Mouse (Mus musculus) forebrain, embryonic 12.5 days (tissue): ENCODE measurements around the gene Uso1. TPM values are rescaled to one million over a fixed set of nuclear protein-coding genes. Genes with fewer than 3 reads are reported as not detected.

ENCODE experiments used
- ATAC-seq: fragments of 200-750 bp; cut with Nextera tagmentation; 2 replicates; pipeline ENCODE4 v1.8.0; 2017; ENCODE audit warnings: moderate TSS enrichment; ENCODE audit not compliant: low FRiP score
- H3K27ac ChIP-seq: fragments of 300-500 bp; sonication (generic); 2 replicates; pipeline ENCODE4 v1.5.1; 2016; ENCODE audit warnings: mild to moderate bottlenecking
- H3K27me3 ChIP-seq: fragments of 300-500 bp; sonication (generic); 2 replicates; pipeline ENCODE4 v1.6.1; 2016; ENCODE audit warnings: mild to moderate bottlenecking
- H3K36me3 ChIP-seq: fragments of 300-500 bp; sonication (generic); replicated peaks from 2 replicates; pipeline ENCODE4 v1.6.1; 2016; ENCODE audit warnings: mild to moderate bottlenecking
- H3K4me1 ChIP-seq: fragments of 300-500 bp; sonication (generic); 2 replicates; pipeline ENCODE4 v1.6.1; 2016
- H3K4me2 ChIP-seq: fragments of 300-500 bp; sonication (generic); 2 replicates; pipeline ENCODE4 v1.6.1; 2016; ENCODE audit warnings: mild to moderate bottlenecking, moderate library complexity
- H3K4me3 ChIP-seq: fragments of 300-500 bp; sonication (generic); replicated peaks from 2 replicates; pipeline ENCODE4 v1.5.1; 2016; ENCODE audit warnings: mild to moderate bottlenecking
- H3K9ac ChIP-seq: fragments of 300-500 bp; sonication (generic); 2 replicates; pipeline ENCODE4 v1.6.1; 2016; ENCODE audit warnings: mild to moderate bottlenecking
- H3K9me3 ChIP-seq: fragments of 300-500 bp; sonication (generic); 2 replicates; pipeline ENCODE4 v1.6.1; 2016
- WGBS: fragments of 180-500 bp; shearing (Covaris S2); methylation state at CpG from one replicate; pipeline ENCODE4 v1.1.7; 2016; 5-methylcytosine and 5-hydroxymethylcytosine counted together
- polyA plus RNA-seq: library from polyadenylated mRNA; unstranded; fragments of >200 nt; fragmentation: Nextera tagmentation; extraction: Ambion mirVana; gene quantifications from 2 replicates; pipeline ENCODE4 v1.2.1, GENCODE M21; 2016

The Uso1 gene
- polyA plus RNA-seq, result 48.1 and 51.2 TPM in 2 replicates

DNA sequence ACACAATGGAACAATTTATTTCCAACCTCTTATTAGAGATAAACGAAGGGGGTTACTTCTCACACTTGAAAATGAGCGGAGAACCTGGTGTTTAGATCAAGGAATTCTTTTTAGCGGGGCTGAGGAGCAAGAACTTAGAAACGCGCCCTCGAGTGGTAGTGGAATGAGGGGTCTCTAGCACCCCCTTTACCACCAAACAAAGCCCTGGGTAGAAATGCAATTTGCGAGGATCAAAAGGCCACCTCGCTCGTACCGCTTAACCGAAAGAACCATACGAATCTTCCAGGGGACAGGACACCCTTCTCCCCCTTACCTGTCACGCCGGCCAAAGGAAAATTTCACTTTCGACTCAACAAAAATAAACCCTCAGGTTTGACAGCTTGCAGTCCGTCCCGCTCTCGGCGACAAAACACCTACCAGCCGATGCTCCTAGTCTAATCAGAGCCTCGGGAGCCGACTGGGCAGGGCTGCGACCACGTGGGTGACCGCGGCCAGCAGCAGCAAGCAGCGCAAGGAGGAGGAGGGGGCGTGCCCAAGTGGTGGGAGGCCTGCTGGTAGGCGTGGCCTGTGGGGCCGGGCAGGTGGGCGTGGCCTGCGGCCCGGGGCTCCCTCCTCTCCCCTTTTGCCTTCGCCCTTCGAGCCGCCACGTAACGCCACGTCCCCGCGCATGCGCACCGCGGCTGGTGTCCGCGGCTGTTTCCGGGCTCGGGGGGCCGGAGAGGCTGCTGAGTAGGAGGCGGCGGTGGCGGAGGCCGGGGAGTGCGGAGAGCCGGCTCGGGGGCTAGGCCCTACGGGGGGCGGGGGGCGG, at the start of gene Uso1:
TSS of gene Uso1 (plus strand) at position 700 of the 808 bp plus-strand sequence.
- H3K4me2 ChIP-seq, result peak within 1 kb of the TSS; percentile 68
- ATAC-seq, result peak; percentile 99

DNA sequence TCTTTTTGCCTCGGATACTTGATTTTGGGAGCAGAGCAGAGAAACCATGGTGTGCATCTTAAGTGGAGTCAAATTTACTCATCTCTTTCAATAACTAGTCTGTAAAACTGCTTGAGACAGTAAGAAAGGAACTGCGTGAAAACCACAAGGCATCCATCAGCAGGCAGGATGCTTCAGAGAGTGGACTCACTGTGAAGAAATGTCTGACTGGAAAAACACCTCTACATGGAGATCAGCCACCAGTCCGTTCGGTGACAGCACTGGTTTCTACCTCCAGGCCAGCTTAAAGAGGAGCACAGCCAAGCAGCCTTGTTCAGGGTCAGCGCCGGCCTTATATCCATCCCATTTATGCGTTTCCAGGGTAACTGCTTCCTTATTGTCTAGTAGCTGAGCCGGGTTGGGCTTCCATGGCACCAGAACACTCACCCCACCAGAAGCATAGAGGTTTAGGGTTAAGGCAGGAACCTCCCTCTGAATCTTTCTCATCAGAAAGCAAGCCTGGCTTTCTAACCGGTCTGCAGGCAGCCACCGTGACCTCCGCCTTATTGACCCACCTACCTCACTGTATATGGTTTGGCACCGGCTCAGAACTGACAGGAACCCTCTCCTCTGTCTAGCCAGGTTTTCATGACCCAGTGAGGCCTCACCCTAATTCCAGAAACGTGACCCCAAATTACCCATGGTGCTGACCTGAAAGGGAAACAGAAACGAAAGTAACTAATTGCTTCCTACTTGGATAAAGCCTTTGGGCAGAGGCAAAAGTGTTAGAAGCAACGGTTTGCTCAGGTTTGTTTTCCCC, 44.3 kb upstream of the Uso1 start:
- WGBS, result 47% methylated on average over 15 of the region's 15 CpGs
- Histone ChIP-seq H3K9me3 (no peaks in the 10 kb centered on the region), H3K27ac (no peak overlapping the region), H3K4me2 (no peak overlapping the region), H3K27me3 (no peaks in the 10 kb centered on the region), H3K9ac (0 out of 2 replicates have a peak overlapping the region, but pooled peaks have one; percentile 25), H3K36me3 (no peaks in the 10 kb centered on the region), H3K4me1 (peaks cover 10% of the 10 kb centered on the region), H3K4me3 (no peak overlapping the region)
- no peak for ATAC-seq

More for the DNA sequence above, at the start of gene Uso1:
- H3K4me1 ChIP-seq, result peaks cover 27% of the 10 kb centered on the region
- peak within 1 kb of the TSS; percentile 75 for H3K27ac ChIP-seq
- H3K9me3 ChIP-seq, result no peaks in the 10 kb centered on the region
- WGBS, result 3% methylated on average over 31 of the region's 59 CpGs
- H3K4me3 ChIP-seq, result peak within 1 kb of the TSS; percentile 88
- H3K9ac ChIP-seq, result peak within 1 kb of the TSS; percentile 89
- no peaks in the 10 kb centered on the region for H3K36me3 ChIP-seq
- H3K27me3 ChIP-seq, result no peaks in the 10 kb centered on the region

DNA sequence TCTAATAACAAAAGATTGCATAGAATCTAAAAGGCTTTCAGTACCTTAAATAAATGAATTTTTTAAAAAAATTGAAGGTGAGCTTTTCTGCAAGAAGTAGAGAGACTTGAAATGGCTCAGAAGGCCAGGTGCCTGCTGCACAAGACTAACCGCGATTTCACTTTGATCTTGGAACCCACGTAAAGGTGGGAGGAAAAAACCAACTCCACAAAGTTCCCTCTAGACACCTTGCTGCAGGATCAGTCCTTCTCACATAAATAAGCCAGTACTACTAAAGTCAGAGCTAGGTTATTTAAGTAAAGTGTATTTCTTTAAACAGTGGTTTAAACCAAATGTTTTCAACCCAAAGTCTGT, 43.7 kb upstream of the Uso1 start:
- ATAC-seq, result no peak
- Histone ChIP-seq H3K4me2 (no peak overlapping the region), H3K4me3 (no peak overlapping the region), H3K9ac (no peak overlapping the region), H3K9me3 (no peaks in the 10 kb centered on the region), H3K36me3 (no peaks in the 10 kb centered on the region), H3K4me1 (peaks cover 10% of the 10 kb centered on the region), H3K27ac (no peak overlapping the region), H3K27me3 (no peaks in the 10 kb centered on the region)
- 89% methylated on average over 3 of the region's 3 CpGs for WGBS

DNA sequence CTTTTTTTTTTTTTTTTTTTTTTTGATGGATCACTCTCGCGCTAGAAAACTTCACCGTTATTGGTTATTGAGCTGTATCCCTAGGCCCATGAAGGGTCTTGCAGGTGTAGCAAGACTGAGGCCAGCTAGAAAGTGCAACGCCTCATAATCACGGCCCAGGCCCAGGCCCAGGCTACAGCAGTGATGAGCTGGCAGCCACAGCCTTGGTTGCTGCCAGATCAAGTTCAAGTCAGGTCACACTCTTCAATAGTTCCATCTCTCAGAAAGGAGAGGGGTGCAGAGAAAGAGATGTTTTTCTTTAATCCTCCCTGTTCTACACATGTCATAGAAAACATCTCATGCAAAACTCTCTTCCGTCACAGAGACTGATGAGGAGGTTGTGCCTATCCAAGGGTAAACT, 41.0 kb upstream of the Uso1 start:
- WGBS, result 90% methylated on average over 6 of the region's 6 CpGs
- Histone ChIP-seq H3K4me2 (no peak overlapping the region), H3K4me1 (peaks cover 10% of the 10 kb centered on the region), H3K9ac (no peak overlapping the region), H3K36me3 (no peaks in the 10 kb centered on the region), H3K4me3 (no peak overlapping the region), H3K27me3 (no peaks in the 10 kb centered on the region), H3K27ac (no peak overlapping the region), H3K9me3 (no peaks in the 10 kb centered on the region)
- ATAC-seq, result no peak

DNA sequence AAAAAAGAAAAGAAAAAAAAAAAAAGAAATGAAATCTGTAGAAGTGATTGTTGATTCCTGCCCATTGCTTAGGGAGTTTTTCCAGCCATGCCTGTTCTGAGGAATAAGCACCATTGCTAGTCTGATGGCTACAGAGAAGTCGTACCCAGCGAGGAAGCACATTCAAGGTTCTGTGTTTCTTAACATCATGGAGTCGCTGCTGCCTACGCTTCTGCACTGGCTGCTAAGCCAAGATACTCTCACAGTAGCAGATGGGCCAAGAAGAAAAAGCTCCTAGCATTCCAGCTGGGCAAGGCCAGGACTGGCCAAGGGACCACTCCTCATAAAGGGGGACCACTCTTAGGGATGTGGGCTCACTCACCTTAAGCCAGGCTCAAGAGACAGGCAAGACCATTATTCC, 40.0 kb upstream of the Uso1 start:
- H3K36me3 ChIP-seq, result no peaks in the 10 kb centered on the region
- no peak overlapping the region for H3K4me3 ChIP-seq
- H3K4me2 ChIP-seq, result no peak overlapping the region
- peaks cover 10% of the 10 kb centered on the region for H3K4me1 ChIP-seq
- 85% methylated on average over 4 of the region's 4 CpGs for WGBS
- no peak for ATAC-seq
- no peaks in the 10 kb centered on the region for H3K27me3 ChIP-seq
- no peaks in the 10 kb centered on the region for H3K9me3 ChIP-seq
- no peak overlapping the region for H3K9ac ChIP-seq
- no peak overlapping the region for H3K27ac ChIP-seq

DNA sequence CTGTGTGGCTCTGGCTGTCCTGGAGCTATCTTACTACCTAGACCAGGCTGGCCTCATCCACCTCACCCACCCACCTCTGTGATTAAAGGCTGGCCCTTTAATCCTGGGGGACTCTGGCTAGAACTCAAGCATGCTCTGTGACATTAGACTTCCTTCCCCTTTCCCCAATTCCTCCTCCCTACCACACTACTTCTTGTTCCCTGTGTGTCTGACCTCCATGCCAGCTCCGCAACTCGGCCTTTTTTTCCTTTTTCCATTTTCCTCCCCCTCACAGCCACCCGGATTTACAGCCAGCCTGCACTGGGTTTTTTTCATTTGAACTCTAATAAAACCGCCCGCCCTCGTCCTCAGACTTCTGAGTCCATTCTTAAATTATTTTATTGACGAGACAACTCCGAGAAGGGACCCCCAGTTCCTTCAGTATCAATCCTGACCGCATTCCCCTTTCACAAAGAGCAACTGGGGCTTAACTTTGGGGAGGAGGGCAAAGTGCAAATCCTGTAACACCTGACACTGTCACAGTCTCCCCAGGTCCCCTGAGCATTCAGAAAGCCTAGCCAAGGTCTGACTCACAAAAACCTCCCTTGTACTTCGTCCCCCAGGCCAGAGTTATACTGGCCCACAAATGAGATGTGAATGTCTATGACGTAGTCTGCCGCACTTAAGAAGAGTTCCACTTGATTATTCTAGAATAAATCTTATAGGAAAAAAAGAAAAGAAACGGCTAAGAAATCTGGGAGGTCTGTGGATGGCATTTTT, 39.2 kb upstream of the Uso1 start:
- Histone ChIP-seq H3K27me3 (no peaks in the 10 kb centered on the region), H3K9me3 (no peaks in the 10 kb centered on the region), H3K27ac (no peak overlapping the region), H3K4me3 (no peak overlapping the region), H3K4me2 (no peak overlapping the region), H3K9ac (no peak overlapping the region), H3K36me3 (no peaks in the 10 kb centered on the region), H3K4me1 (peaks cover 2% of the 10 kb centered on the region)
- no peak for ATAC-seq
- 64% methylated on average over 13 of the region's 13 CpGs for WGBS

DNA sequence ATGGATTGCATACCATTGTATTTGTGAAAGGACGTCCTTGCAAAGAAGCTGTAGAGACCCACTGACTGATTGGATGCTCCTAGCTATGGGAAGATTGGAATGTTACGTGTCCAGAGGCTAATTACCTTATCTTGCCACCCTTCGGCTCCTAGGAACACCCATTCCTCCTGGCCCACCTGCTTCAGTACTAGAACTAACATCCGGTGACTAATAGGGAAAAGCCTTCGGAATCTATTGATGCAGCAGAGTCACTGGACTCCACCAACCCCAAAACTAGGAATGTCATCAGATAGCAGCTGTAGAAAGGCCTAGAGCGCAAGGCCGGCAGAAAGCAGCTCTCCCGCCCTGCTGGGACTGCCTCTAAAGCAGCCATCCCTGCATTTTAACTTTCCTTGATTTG, 36.1 kb upstream of the Uso1 start:
- H3K4me3 ChIP-seq, result no peak overlapping the region
- no peak overlapping the region for H3K27ac ChIP-seq
- no peak overlapping the region for H3K9ac ChIP-seq
- peaks cover 5% of the 10 kb centered on the region; the same call in 1 of the 2 replicates for H3K4me1 ChIP-seq
- 91% methylated on average over 8 of the region's 8 CpGs for WGBS
- H3K9me3 ChIP-seq, result no peaks in the 10 kb centered on the region
- H3K4me2 ChIP-seq, result no peak overlapping the region
- no peaks in the 10 kb centered on the region for H3K36me3 ChIP-seq
- ATAC-seq, result no peak
- H3K27me3 ChIP-seq, result no peaks in the 10 kb centered on the region

DNA sequence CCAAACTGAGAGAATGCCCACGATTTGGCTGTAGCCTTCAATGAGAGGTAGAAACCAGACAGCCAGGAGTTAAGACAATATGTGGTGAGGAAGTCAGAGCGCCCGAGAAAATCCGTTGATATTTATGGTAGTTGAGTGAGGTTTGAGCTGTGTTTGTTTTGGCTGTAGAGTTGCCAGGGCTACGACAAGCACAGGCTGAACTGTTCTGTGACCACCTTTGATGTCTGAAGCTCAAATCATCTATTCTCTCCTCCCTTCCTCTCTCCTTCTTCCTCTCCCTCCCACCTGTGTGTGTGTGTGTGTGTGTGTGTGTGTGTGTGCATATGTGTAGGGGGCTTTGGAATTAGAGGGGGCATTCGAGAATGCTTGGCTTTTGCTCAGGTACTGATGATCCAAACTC, 34.7 kb upstream of the Uso1 start:
- no peak overlapping the region for H3K4me3 ChIP-seq
- 82% methylated on average over 6 of the region's 6 CpGs for WGBS
- H3K36me3 ChIP-seq, result no peaks in the 10 kb centered on the region
- no peaks in the 10 kb centered on the region for H3K9me3 ChIP-seq
- H3K4me1 ChIP-seq, result peaks cover 6% of the 10 kb centered on the region; the same call in 1 of the 2 replicates
- H3K4me2 ChIP-seq, result no peak overlapping the region
- no peak overlapping the region for H3K9ac ChIP-seq
- H3K27ac ChIP-seq, result no peak overlapping the region
- H3K27me3 ChIP-seq, result no peaks in the 10 kb centered on the region
- ATAC-seq, result no peak

DNA sequence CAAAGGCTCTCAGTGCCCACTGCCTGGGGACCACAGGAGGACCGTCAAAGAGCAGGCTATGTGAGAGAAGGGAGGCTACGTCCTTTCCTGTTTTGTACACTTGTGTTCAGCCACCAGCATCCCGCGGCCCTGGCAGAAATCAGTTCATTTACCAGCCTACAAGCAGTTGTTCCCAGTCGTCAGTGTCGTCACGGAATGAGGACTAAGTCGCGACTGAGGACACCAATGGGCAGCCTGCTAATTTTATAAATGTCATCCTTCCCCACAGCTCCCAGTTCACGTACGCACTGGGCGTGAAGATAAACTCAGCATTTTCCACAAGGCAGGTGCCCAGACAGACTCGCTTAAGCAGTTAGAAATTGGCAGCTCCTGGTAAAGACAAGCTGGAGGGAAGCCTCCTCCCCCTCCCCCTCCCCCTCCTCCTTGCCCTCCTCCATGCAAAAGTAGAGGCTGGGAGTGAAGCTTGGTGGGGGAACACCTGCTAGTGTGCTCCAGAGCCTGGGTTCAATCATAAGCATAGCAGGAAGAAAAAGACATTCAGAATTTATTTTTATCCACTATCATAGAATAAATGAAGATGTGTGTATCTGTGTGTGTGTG, 33.8 kb upstream of the Uso1 start:
- no peaks in the 10 kb centered on the region for H3K27me3 ChIP-seq
- H3K4me2 ChIP-seq, result no peak overlapping the region
- WGBS, result 76% methylated on average over 13 of the region's 13 CpGs
- H3K36me3 ChIP-seq, result no peaks in the 10 kb centered on the region
- peaks cover 6% of the 10 kb centered on the region; the same call in 1 of the 2 replicates for H3K4me1 ChIP-seq
- H3K4me3 ChIP-seq, result no peak overlapping the region
- no peaks in the 10 kb centered on the region for H3K9me3 ChIP-seq
- no peak overlapping the region for H3K9ac ChIP-seq
- H3K27ac ChIP-seq, result no peak overlapping the region
- no peak; the same call in 1 of the 2 replicates for ATAC-seq

DNA sequence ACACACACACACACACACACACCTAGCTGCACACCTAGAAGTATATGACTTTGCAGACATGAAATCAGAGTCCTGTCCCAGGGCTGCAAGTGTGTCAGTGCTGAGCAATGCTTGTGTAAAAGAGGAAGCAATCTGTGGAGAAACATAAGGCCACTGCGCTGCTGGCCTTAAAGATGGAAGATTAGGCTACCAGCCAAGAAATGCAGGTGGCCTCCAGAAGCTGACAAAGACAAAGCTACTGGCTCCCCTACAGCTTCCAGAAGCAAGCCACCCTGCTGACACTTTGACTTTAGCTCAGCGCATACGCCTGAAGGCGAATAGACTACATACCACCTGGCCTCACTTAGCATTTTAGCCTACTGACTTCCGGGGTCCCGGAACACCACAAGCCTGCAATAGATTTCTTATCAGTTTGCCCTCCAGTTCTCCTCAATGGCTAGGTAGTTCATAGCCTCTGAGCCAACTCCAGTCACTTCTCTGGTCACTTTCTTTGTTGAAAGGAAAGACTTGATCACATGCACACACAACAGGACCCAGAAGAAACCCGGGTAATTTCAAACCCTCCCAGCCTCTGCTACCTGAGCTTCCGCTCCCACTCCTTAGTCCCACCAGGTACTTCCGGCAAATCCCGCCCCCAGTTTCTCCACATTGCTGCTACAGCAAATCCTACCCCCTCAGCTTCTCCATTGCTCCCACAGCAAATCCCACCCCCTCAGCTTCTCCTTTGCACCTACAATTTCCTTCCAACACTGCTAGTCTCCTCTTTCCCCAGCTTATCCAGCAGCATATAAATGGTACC, 31.2 kb upstream of the Uso1 start:
- H3K9ac ChIP-seq, result no peak overlapping the region
- WGBS, result 53% methylated on average over 10 of the region's 10 CpGs
- H3K4me3 ChIP-seq, result no peak overlapping the region
- no peak overlapping the region for H3K4me2 ChIP-seq
- no peaks in the 10 kb centered on the region for H3K9me3 ChIP-seq
- H3K27me3 ChIP-seq, result no peaks in the 10 kb centered on the region
- H3K4me1 ChIP-seq, result peaks cover 6% of the 10 kb centered on the region; the same call in 1 of the 2 replicates
- H3K27ac ChIP-seq, result no peak overlapping the region
- H3K36me3 ChIP-seq, result no peaks in the 10 kb centered on the region
- ATAC-seq, result no peak

DNA sequence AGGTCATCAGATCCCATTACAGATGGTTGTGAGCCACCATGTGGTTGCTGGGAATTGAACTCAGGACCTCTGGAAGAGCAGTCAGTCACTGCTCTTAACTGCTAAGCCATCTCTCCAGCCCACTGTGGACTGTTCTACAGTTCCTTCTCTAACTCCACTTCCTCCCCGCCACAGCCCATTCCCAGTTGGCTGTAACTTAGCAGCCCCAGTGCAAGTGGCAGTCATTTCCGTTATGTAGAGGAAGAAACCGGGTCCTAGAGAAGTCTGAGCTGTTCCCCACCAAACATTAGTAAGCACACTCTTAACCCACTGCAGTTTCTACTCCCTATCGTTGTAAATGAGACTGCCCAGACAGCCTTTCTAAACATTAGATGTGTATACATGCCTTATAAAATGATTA, 30.5 kb upstream of the Uso1 start:
- ATAC-seq, result no peak
- Histone ChIP-seq H3K4me3 (no peak overlapping the region), H3K9ac (no peak overlapping the region), H3K9me3 (no peaks in the 10 kb centered on the region), H3K4me1 (peaks cover 6% of the 10 kb centered on the region), H3K4me2 (no peak overlapping the region), H3K27me3 (no peaks in the 10 kb centered on the region), H3K36me3 (no peaks in the 10 kb centered on the region), H3K27ac (no peak overlapping the region)
- WGBS, result 92% methylated on average over 4 of the region's 4 CpGs
